Mouse (Mus musculus) hindbrain, embryonic 14.5 days (tissue): Measurements from ENCODE around the gene Tex10. TPM values are rescaled to one million over a fixed set of nuclear protein-coding genes. Genes with fewer than 3 reads are reported as not detected.
A peak's percentile ranks its signal among the peaks of the same experiment; 100 is the strongest.

Source experiments
- ATAC-seq: fragments of 200-750 bp; cut with Nextera tagmentation; 2 replicates; pipeline ENCODE4 v1.8.0; 2017; ENCODE audit warnings: moderate number of reproducible peaks, mild to moderate bottlenecking, moderate TSS enrichment, moderate library complexity; ENCODE audit not compliant: low FRiP score
- DNase-seq: peaks from one replicate; pipeline ENCODE4 v3.0.0-alpha.2; 2015; ENCODE audit warnings: low spot score
- H3K27ac ChIP-seq: fragments of 300-500 bp; sonication (generic); 2 replicates; pipeline ENCODE4 v1.5.1; 2014; ENCODE audit warnings: mild to moderate bottlenecking, moderate library complexity
- H3K27me3 ChIP-seq: fragments of 300-500 bp; sonication (generic); 2 replicates; pipeline ENCODE4 v1.6.1; 2014; ENCODE audit warnings: mild to moderate bottlenecking, low read length, mixed read lengths; ENCODE audit not compliant: control insufficient read depth, insufficient read depth
- H3K36me3 ChIP-seq: fragments of 300-500 bp; sonication (generic); replicated peaks from 2 replicates; pipeline ENCODE4 v1.6.1; 2014; ENCODE audit not compliant: control insufficient read depth, insufficient read depth
- H3K4me1 ChIP-seq: fragments of 300-500 bp; sonication (generic); replicated peaks from 2 replicates; pipeline ENCODE4 v1.6.1; 2014; ENCODE audit warnings: antibody characterized with exemption, low read length, mixed read lengths; ENCODE audit not compliant: control insufficient read depth, insufficient read depth
- H3K4me2 ChIP-seq: fragments of 300-500 bp; sonication (generic); replicated peaks from 2 replicates; pipeline ENCODE4 v1.6.1; 2014; ENCODE audit warnings: mild to moderate bottlenecking, moderate library complexity
- H3K4me3 ChIP-seq: fragments of 300-500 bp; sonication (generic); replicated peaks from 2 replicates; pipeline ENCODE4 v1.5.1; 2014; ENCODE audit warnings: mild to moderate bottlenecking, low read length
- H3K9ac ChIP-seq: fragments of 300-500 bp; sonication (generic); 2 replicates; pipeline ENCODE4 v1.6.1; 2014
- H3K9me3 ChIP-seq: fragments of 300-500 bp; sonication (generic); 2 replicates; pipeline ENCODE4 v1.6.1; 2016; ENCODE audit warnings: low read length; ENCODE audit not compliant: control insufficient read depth
- WGBS: fragments of 180-500 bp; shearing (Covaris S2); extraction: QIAGEN DNeasy Blood & Tissue Kit; methylation state at CpG from one replicate; pipeline ENCODE4 v1.1.7; 2014; 5-methylcytosine and 5-hydroxymethylcytosine counted together
- polyA plus RNA-seq: library from polyadenylated mRNA; unstranded; fragments of >200 nt; fragmentation: Nextera tagmentation; extraction: Ambion mirVana; gene quantifications from 2 replicates; pipeline ENCODE4 v1.2.1, GENCODE M21; 2014

Gene Tex10
- 44.5 and 49.2 TPM in 2 replicates for polyA plus RNA-seq

- WGBS, result 1% methylated on average over 89 of the region's 89 CpGs
- peak; percentile 92 for DNase-seq
- peak within 1 kb of the TSS; percentile 89 for H3K4me3 ChIP-seq
- 0 out of 2 replicates have a peak, but pooled peaks cover 1% of the 10 kb centered on the region for H3K9me3 ChIP-seq
- ATAC-seq, result peak; percentile 97
- H3K36me3 ChIP-seq, result peaks cover 8% of the 10 kb centered on the region
- peak within 1 kb of the TSS; percentile 65 for H3K27ac ChIP-seq
- peak within 1 kb of the TSS; percentile 96 for H3K4me2 ChIP-seq
- no peaks in the 10 kb centered on the region for H3K27me3 ChIP-seq
- peak within 1 kb of the TSS; percentile 87 for H3K9ac ChIP-seq
- peaks cover 19% of the 10 kb centered on the region for H3K4me1 ChIP-seq
These were observed at the start of gene Tex10 for GRCm38 (mm10) chr4:48472792-48473650. Gene Tex10, minus strand, starts transcription at chr4:48473459.

GRCm38 (mm10) chr4:48510861-48511260 lies 37.6 kb upstream of the Tex10 start:
- no peak for ATAC-seq

DNA sequence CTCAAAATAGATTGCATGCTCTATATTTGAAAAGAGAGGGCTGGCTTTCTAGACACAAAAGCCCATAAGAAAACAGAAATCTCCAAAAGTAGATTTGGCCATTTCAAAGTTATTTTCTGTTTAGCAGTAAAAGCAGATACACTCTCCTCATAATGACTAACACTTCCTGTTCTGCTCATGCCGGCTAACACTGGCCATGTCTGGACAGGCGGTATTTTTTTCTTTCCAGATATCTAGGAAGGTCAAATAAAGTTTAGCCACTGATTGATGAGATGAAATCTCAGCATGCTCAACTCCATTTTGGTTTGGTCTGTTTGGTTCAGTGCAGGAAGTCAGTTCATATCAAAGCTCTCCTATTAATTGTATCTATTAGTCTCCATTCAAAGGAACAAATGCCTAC lies 19.3 kb upstream of the Tex10 start:
- DNase-seq (no peak), ATAC-seq (no peak)
- Histone ChIP-seq H3K4me3 (no peak overlapping the region), H3K27me3 (no peaks in the 10 kb centered on the region), H3K4me1 (no peaks in the 10 kb centered on the region), H3K4me2 (no peak overlapping the region), H3K9ac (no peak overlapping the region), H3K27ac (no peak overlapping the region), H3K36me3 (no peaks in the 10 kb centered on the region), H3K9me3 (no peaks in the 10 kb centered on the region)
- 95% methylated on average over 2 of the region's 2 CpGs for WGBS

More at GRCm38 (mm10) chr4:48510861-48511260, 37.6 kb upstream of the Tex10 start:
- Histone ChIP-seq H3K4me1 (no peaks in the 10 kb centered on the region), H3K27ac (no peak overlapping the region), H3K4me2 (no peak overlapping the region), H3K36me3 (no peaks in the 10 kb centered on the region), H3K27me3 (no peaks in the 10 kb centered on the region), H3K4me3 (no peak overlapping the region), H3K9me3 (peaks cover 11% of the 10 kb centered on the region; the same call in 1 of the 2 replicates), H3K9ac (no peak overlapping the region)
- DNase-seq, result no peak
- 65% methylated on average over 2 of the region's 2 CpGs for WGBS

DNA sequence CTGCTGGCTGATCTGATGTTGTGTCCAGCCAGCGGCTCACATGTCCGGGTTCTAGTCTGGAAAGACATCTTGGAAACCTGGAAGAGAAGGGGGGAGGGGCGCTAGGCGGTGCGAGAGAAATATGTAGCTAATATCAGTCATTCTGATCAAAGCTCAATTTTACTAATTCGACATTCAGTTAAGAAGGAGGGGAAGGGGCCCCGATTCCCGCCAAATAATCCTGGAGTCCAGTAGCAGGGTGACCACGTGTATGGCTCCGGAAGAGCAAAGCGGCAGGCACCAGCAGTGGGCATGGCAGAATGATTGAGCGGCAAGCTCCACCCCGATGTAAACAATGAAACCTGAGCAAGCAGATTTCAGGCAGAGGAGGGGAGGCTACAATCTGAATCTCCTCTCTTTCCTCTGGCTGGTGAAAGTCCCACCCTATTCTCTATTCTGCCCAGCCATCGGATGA lies 18.1 kb upstream of the Tex10 start:
- Histone ChIP-seq H3K9me3 (no peaks in the 10 kb centered on the region), H3K27ac (0 out of 2 replicates have a peak overlapping the region, but pooled peaks have one; percentile 47), H3K27me3 (no peaks in the 10 kb centered on the region), H3K4me3 (peak overlapping the region; percentile 28), H3K9ac (peak overlapping the region; percentile 43), H3K36me3 (no peaks in the 10 kb centered on the region), H3K4me1 (no peaks in the 10 kb centered on the region), H3K4me2 (peak overlapping the region; percentile 54)
- 12% methylated on average over 14 of the region's 14 CpGs for WGBS
- ATAC-seq, result peak; percentile 31; the same call in 1 of the 2 replicates
- peak; percentile 57 for DNase-seq

- H3K9ac ChIP-seq, result no peak overlapping the region
- ATAC-seq, result no peak
- no peaks in the 10 kb centered on the region for H3K9me3 ChIP-seq
- no peaks in the 10 kb centered on the region for H3K36me3 ChIP-seq
- no peak overlapping the region for H3K27ac ChIP-seq
- no peaks in the 10 kb centered on the region for H3K27me3 ChIP-seq
- no peak overlapping the region for H3K4me2 ChIP-seq
- WGBS, result 89% methylated on average over 2 of the region's 2 CpGs
- H3K4me1 ChIP-seq, result no peaks in the 10 kb centered on the region
- no peak for DNase-seq
- H3K4me3 ChIP-seq, result no peak overlapping the region
These were observed 15.7 kb upstream of the Tex10 start for GRCm38 (mm10) chr4:48488916-48489315.

GRCm38 (mm10) chr4:48481287-48481686 lies 8.0 kb upstream of the Tex10 start:
- 42% methylated on average over 2 of the region's 2 CpGs for WGBS

GRCm38 (mm10) chr4:48473651-48474011 lies 372 bp upstream of the Tex10 start:
- WGBS, result 87% methylated on average over 2 of the region's 2 CpGs
- no peaks in the 10 kb centered on the region for H3K27me3 ChIP-seq
- peak overlapping the region; percentile 89 for H3K4me3 ChIP-seq
- H3K9me3 ChIP-seq, result peaks cover 8% of the 10 kb centered on the region; the same call in 1 of the 2 replicates
- peak overlapping the region; percentile 96 for H3K4me2 ChIP-seq
- peak overlapping the region; percentile 40; the same call in 1 of the 2 replicates for H3K27ac ChIP-seq
- peaks cover 19% of the 10 kb centered on the region for H3K4me1 ChIP-seq
- DNase-seq (no peak), ATAC-seq (no peak; the same call in 1 of the 2 replicates)
- peaks cover 2% of the 10 kb centered on the region for H3K36me3 ChIP-seq
- H3K9ac ChIP-seq, result peak overlapping the region; percentile 87

More at GRCm38 (mm10) chr4:48481287-48481686, 8.0 kb upstream of the Tex10 start:
- no peaks in the 10 kb centered on the region for H3K36me3 ChIP-seq
- ATAC-seq (no peak), DNase-seq (no peak)
- peaks cover 13% of the 10 kb centered on the region; the same call in 1 of the 2 replicates for H3K9me3 ChIP-seq
- H3K4me2 ChIP-seq, result no peak overlapping the region
- no peak overlapping the region for H3K27ac ChIP-seq
- no peak overlapping the region for H3K9ac ChIP-seq
- H3K4me1 ChIP-seq, result no peaks in the 10 kb centered on the region
- H3K27me3 ChIP-seq, result no peaks in the 10 kb centered on the region
- no peak overlapping the region for H3K4me3 ChIP-seq

GRCm38 (mm10) chr4:48472052-48472791 lies 1.0 kb downstream of the Tex10 start:
- no peak for DNase-seq
- H3K36me3 ChIP-seq, result peaks cover 13% of the 10 kb centered on the region
- no peak overlapping the region for H3K27ac ChIP-seq

DNA sequence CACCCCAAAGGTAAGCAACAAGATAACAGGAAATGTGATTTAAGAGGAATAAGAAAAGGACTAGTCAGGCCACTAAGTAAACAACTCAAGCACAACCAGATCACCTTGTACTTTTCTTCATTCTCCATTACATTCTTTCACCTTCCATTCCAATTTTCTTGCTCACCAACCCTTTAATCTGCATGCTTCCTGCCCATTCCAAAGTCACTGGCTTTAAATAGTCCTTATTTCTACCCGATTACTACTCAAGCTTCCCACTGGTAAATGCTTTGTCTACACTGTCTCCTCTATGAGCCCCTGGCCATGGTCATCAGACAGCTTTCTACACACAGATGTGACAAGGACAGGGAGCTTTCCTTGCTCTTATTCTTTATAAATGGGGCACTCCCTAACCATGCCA lies 2.3 kb downstream of the Tex10 start:
- Histone ChIP-seq H3K9me3 (no peaks in the 10 kb centered on the region), H3K27ac (no peak overlapping the region), H3K36me3 (peaks cover 20% of the 10 kb centered on the region), H3K4me2 (peak overlapping the region; percentile 96), H3K27me3 (no peaks in the 10 kb centered on the region), H3K9ac (0 out of 2 replicates have a peak overlapping the region, but pooled peaks have one; percentile 1), H3K4me3 (no peak overlapping the region), H3K4me1 (peaks cover 19% of the 10 kb centered on the region)
- no peak for DNase-seq
- WGBS, result 64% methylated on average over 1 of the region's 1 CpGs
- no peak for ATAC-seq

More at GRCm38 (mm10) chr4:48472052-48472791, 1.0 kb downstream of the Tex10 start:
- no peaks in the 10 kb centered on the region for H3K9me3 ChIP-seq
- no peak for ATAC-seq
- 18% methylated on average over 12 of the region's 12 CpGs for WGBS
- H3K27me3 ChIP-seq, result no peaks in the 10 kb centered on the region
- H3K4me2 ChIP-seq, result peak overlapping the region; percentile 96
- H3K9ac ChIP-seq, result peak overlapping the region; percentile 87
- peak overlapping the region; percentile 89 for H3K4me3 ChIP-seq
- H3K4me1 ChIP-seq, result peaks cover 19% of the 10 kb centered on the region
